Mouse (Mus musculus): ENCODE results near the gene Kat2b. TPM values are rescaled to one million over a fixed set of nuclear protein-coding genes. Genes with fewer than 3 reads are reported as not detected.
A peak's percentile ranks its signal among the peaks of the same experiment; 100 is the strongest.
"Not testable (repeated sequence)": the region's sequence is repeated elsewhere in the genome, so short reads cannot be mapped to it uniquely, and the experiment has no call there.

The Kat2b gene
- polyA plus RNA-seq, 2 experiments from 2014 or later, result 18.7 to 31.5 TPM

DNA sequence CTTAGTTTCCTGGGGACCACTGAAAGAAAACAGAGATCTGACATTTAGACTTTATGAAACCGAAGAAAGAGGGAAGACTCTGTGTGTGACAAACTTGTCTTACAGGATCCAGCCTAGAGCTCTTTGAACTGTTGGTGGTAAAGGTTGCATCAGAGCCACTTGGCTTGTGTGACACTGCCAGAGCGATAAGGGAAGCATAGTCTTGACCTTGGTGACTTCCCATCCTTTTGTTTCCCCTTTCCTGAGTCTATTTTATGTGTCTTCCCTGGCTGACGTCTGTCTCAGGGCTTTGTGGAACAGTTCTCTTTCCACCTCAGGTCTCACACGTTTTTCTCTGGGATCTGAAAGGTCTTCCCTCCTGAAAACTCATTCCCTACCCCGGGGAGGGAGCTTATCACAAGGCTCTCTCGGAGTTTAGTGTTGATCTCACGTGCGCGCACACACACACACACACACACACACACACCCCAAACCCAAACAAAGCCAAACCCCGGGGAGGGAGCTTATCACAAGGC is 3.8 kb downstream of the Kat2b start:
- peak; percentile 34 for ATAC-seq

GRCm38 (mm10) chr17:53570932-53571331 is 4.3 kb downstream of the Kat2b start:
- not testable (repeated sequence) for ATAC-seq

DNA sequence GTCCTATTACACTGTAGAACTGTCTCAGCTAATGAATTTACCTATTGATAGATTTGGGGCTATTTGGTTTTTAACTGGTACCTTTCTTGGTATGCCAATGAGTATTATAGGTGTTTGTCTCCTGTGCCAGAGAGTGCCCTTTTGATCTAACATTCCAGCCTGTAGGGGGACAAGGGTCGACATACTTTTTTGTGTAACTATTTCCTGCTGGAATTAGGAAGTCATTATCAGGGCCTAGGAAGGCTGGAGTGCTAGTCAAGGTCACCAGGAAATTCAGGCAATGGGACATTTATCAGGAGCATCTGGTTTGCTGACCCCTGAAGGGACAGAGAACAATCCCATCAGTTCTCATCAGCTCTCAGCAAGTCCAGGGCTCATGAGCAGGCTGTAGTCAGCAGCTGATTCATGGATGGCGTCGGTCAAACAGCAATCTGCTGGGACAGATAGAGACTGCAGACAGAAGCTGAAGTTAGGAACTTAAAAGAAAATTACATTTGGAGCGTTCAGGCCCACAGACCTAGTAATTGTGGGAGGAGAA is 6.4 kb downstream of the Kat2b start:
- no peak for ATAC-seq

GRCm38 (mm10) chr17:53577151-53577550 is 10.5 kb downstream of the Kat2b start:
- ATAC-seq, result no peak

DNA sequence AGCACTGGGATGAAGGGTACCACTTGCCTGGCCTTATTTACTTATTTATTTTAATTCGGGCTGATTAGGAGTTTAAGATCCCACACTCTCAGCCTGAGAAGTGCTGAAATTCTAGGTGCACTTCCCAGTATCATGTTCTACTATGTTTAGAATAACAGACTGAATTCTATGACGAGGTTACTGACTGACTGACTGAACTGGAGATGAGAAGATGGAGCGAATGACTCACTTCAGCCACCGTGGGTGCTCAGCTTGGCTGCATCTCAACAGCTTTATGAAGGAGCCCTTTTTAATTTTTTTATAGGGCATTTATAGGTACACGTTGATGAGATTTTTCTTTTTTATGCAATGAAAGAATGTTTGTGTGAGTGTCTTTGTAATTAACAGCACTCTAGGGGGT is 11.1 kb downstream of the Kat2b start:
- peak; percentile 70 for ATAC-seq

GRCm38 (mm10) chr17:53578249-53578648 is 11.6 kb downstream of the Kat2b start:
- no peak for ATAC-seq

- peak; percentile 25 for ATAC-seq
These were observed 12.1 kb downstream of the Kat2b start for GRCm38 (mm10) chr17:53578776-53579175.

- ATAC-seq, result no peak
These were observed 13.0 kb downstream of the Kat2b start for GRCm38 (mm10) chr17:53579612-53580011.

- no peak for ATAC-seq
These were observed 13.6 kb downstream of the Kat2b start for GRCm38 (mm10) chr17:53580237-53580636.

- ATAC-seq, result peak; percentile 29
These were observed 15.4 kb downstream of the Kat2b start for GRCm38 (mm10) chr17:53582026-53582585.

DNA sequence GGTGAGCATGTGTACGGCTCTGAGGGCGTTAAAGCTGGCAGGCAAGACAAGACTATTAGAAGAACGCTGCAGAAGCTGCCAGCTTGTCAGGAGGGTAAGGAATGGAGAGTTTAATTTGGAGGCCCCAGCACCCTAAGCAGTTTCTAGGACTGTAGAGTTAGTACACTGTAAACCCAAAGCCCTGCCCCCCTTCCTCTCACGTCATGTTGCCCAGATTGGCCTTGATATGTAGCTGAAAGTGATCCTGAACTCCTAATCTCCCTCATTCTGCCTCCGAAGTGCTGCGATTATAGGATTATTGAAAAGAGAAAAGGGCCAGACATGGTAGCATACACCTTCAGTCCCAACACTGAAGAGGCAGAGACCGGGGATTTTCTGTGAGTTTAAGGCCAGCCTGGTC is 16.1 kb downstream of the Kat2b start:
- ATAC-seq, result no peak

DNA sequence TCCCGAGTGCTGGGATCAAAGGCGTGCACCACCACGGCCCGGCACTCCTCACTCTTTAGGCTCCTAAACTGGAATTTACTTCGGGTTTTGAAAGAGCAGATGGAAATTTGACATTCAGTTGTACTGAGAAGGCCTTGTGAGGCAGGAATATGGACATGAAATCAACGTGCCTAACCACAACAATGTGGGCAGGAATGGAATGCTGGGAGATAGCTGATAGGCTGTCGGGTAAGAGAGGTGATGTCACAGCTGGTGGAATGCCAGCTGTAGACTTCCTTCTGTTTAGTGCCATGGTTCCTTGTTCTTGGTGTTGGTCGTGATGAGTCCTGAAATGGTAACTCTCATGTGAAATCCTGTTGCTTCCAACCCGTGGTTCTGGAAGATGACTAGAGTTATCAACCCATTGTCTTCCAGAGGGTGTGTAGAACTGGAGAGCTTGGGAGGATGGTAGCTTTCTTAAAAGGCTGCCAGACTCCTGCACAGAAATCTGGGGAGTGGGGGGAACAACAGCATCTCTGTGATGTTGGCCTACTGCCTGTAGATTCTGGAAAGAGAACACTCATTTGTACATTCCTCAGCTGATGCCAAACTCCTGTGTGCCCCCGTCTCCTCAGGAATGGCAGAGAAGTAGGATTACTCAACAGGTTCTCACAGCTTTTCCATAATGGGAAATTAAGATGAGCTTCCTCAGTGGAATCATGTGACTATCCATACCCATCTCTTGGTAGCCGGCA is 17.4 kb downstream of the Kat2b start:
- no peak for ATAC-seq

- ATAC-seq, result peak; percentile 72
These were observed 20.6 kb downstream of the Kat2b start for GRCm38 (mm10) chr17:53587074-53587851.

- ATAC-seq, result no peak
These were observed 21.6 kb downstream of the Kat2b start for GRCm38 (mm10) chr17:53588097-53588855.

DNA sequence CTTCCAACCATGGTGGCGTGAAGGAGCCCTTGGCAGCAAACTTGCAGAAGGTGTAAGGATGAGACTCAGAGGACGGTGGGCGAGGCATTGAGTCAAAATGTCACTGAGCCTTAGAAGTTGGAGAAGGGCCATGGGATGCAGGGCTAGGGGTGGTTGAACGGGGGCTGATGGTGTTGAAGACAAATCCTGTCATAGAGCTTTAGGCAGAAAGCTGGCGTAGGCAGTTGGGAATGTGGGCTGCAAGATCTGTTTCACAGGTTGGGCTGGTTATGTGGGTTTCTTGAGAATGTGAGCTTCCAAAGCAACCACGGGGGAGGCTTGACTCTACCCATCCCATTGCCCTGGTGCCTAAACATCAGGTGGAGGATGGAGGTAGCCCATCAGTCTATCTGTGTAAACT is 23.4 kb downstream of the Kat2b start:
- ATAC-seq, result no peak

- ATAC-seq, result no peak
These were observed 25.2 kb downstream of the Kat2b start for GRCm38 (mm10) chr17:53591910-53592309.

DNA sequence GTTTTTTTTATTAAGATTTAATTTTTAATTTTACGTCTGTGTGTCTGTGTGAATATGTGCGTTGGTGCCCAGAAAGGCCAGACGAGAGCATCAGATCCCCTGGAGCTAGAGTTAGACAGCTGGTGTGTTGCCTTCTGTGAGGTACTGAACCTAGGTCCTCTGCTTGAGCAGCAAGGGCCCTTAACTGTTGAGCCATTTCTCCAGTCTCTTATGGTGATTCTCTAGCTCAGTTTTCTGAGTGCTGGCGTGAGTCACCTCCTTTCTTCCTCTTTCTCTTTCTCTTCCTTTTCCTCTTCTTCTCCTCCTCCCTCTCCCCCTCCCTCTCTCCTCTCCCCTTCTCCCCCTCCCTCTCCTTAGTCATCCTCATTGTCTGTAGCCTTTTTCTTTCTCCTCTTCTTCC is 27.9 kb downstream of the Kat2b start:
- no peak for ATAC-seq

DNA sequence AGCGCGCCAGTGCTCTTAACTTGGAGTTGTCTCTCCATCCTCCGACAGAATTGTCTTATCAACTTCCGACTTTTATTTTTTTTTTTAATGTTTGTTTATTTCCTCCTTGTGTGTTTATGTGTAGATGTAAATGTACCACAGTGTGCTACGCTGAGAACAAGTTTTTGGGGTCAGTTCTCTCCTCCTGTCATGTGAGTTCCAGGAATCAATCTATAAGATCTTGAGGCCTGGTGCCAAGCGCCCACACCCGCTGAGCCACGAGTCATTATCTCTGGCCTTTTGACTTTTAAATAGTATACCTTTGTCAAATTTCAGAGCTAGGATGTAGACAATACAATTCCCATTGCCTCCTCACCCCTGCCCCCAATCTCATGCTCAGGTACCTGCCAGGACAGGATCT is 28.9 kb downstream of the Kat2b start:
- ATAC-seq, result no peak

DNA sequence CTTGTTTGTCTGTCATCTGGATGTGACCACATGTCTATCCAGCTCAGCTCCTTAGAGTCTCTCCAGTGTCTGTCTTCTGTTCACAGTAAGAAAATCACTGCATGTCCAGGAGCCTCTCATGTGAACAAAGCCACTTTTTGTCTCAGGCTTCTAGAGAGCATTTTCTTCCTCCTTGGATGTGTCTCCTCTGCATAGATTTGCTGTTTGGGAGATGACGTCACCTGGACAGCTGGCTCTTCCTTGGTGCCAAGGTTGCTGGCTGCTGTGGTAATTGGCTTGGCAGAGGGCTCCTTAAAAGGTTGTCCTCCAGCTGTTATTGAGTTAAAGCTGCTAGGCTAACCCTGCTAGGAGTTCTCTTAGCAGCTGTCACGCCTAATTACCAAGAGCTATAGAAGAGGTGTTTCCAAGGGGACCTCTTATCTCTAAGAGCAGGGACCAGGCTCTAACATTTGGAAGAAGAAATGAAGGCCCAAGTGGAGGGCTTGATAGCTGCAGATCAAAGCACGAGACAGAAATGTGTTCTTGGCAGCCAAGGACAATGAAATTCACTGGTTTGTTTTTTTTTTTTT is 29.7 kb downstream of the Kat2b start:
- ATAC-seq, result no peak

DNA sequence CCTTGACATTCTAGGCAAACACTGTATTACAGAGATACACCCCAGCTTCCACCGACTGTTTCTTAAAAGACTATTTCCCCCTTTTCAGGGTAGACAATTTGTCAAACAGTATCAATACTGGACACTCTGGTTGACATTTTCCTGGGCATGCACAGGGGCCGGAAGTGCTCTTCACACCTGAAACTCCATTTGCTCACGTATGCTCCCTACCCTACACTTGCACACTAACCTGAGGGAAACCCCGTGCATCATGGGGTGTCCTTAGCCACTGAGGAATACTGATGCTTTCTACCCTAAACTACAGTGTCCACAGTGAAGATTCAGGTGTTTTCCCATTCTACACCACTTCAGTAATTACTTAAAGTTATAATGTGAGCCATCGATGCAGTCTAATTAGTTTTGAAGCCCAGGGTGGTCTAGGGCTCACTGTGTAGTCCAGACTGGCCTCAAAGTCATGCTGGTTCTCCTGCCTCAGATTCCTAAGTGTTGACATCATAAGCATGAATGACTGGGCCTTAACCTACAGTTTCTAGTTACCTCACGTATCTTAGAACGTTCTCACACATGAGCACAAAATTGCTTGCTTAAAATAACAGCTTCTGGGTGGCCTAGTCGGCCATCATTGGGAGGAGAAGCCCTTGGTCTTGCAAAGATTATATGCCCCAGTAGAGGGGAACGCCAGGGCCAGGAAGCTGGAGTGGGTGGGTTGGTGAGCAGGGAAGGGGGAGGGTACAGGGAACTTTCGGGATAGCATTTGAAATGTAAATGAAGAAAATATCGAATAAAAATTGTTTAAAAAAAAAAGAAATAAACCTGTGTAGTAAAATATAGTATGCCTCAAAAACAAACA is 30.5 kb downstream of the Kat2b start:
- no peak for ATAC-seq

DNA sequence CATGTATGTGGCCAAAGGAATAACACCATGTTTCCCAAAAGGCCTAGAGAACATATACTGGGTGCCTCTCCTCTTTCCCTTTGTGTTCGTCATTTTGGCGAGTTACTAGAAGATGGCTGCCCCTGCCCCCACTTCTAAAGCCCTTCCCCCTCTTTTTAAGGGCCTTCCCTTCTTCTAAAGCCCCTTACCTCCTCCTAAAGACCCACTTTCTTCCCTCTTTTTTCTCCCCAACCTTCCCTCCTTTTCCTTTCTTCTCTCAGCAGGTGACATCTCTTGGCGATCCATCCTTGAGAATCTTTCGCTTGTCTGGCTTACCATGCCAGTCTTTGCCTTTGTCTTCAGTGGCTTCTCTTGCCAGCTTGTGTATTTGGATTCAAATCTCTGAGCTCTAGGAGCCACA is 31.9 kb downstream of the Kat2b start:
- ATAC-seq, result no peak
